Mouse (Mus musculus) forebrain, embryonic 16.5 days (tissue): Measurements from ENCODE around the gene Hcfc1r1. TPM values are rescaled to one million over a fixed set of nuclear protein-coding genes. Genes with fewer than 3 reads are reported as not detected.

Experiments
- polyA plus RNA-seq: library from polyadenylated mRNA; unstranded; fragments of >200 nt; fragmentation: Nextera tagmentation; extraction: Ambion mirVana; gene quantifications from 2 replicates; pipeline ENCODE4 v1.2.1, GENCODE M21; 2015

Gene Hcfc1r1
- polyA plus RNA-seq, 1 experiment from 2014 or later, result 99.4 TPM

Other genes with a start within 250 kb of the Hcfc1r1 start
- gene Vmn2r117, start 193.9 kb upstream of the Hcfc1r1 start, polyA plus RNA-seq, result not detected in 2 replicates
- gene Zfp213, start 109.4 kb upstream of the Hcfc1r1 start, polyA plus RNA-seq, result 19.0 and 19.1 TPM in 2 replicates
- 26.2 and 28.5 TPM in 2 replicates for gene Zfp13, start 74.1 kb upstream of the Hcfc1r1 start, polyA plus RNA-seq
- gene Zscan10, start 72.7 kb upstream of the Hcfc1r1 start, polyA plus RNA-seq, result not detected in 2 replicates
- 0.97 and 1.2 TPM in 2 replicates for gene Mmp25, start 28.3 kb upstream of the Hcfc1r1 start, polyA plus RNA-seq
- gene Bicdl2, start 13.1 kb upstream of the Hcfc1r1 start, polyA plus RNA-seq, result 0.39 TPM in 1 of 2 replicates, not detected in the other
- 40.1 and 41.4 TPM in 2 replicates for gene Thoc6, start 286 bp downstream of the Hcfc1r1 start, polyA plus RNA-seq
- 2.9 and 4.8 TPM in 2 replicates for gene Tnfrsf12a, start 3.9 kb downstream of the Hcfc1r1 start, polyA plus RNA-seq
- 0.24 and 0.45 TPM in 2 replicates for gene Cldn6, start 5.7 kb downstream of the Hcfc1r1 start, polyA plus RNA-seq
- 1.4 TPM in 2 replicates for gene Cldn9, start 10.4 kb downstream of the Hcfc1r1 start, polyA plus RNA-seq
- gene 1520401A03Rik, start 49.2 kb downstream of the Hcfc1r1 start, polyA plus RNA-seq, result not detected in 2 replicates
- 22.3 and 25.0 TPM in 2 replicates for gene Pkmyt1, start 52.7 kb downstream of the Hcfc1r1 start, polyA plus RNA-seq
- gene Paqr4, start 67.3 kb downstream of the Hcfc1r1 start, polyA plus RNA-seq, result 40.8 and 45.6 TPM in 2 replicates
- 0.41 and 1.0 TPM in 2 replicates for gene Kremen2, start 72.2 kb downstream of the Hcfc1r1 start, polyA plus RNA-seq
- 151 and 156 TPM in 2 replicates for gene Flywch1, start 98.0 kb downstream of the Hcfc1r1 start, polyA plus RNA-seq
- gene Flywch2, start 112.5 kb downstream of the Hcfc1r1 start, polyA plus RNA-seq, result 22.9 and 33.2 TPM in 2 replicates
- 435 and 505 TPM in 2 replicates for gene Srrm2, start 116.9 kb downstream of the Hcfc1r1 start, polyA plus RNA-seq
- gene Elob, start 155.5 kb downstream of the Hcfc1r1 start, polyA plus RNA-seq, result 1,002 and 1,034 TPM in 2 replicates
- not detected in 2 replicates for gene Prss33, start 162.5 kb downstream of the Hcfc1r1 start, polyA plus RNA-seq
- not detected in 2 replicates for gene Prss32, start 170.3 kb downstream of the Hcfc1r1 start, polyA plus RNA-seq
- 0.87 and 1.0 TPM in 2 replicates for gene Prss41, start 170.6 kb downstream of the Hcfc1r1 start, polyA plus RNA-seq
- not detected in 2 replicates for gene Prss21, start 194.5 kb downstream of the Hcfc1r1 start, polyA plus RNA-seq
- not detected in 2 replicates for gene Dcpp1, start 207.3 kb downstream of the Hcfc1r1 start, polyA plus RNA-seq
- gene Dcpp2, start 207.3 kb downstream of the Hcfc1r1 start, polyA plus RNA-seq, result not detected in 2 replicates
- gene Dcpp3, start 243.9 kb downstream of the Hcfc1r1 start, polyA plus RNA-seq, result not detected in 2 replicates